Mouse (Mus musculus) liver, embryonic 11.5 days (tissue): Measurements from ENCODE around the gene Cir1. TPM values are rescaled to one million over a fixed set of nuclear protein-coding genes. Genes with fewer than 3 reads are reported as not detected.

Source experiments
- ATAC-seq: fragments of 200-750 bp; cut with Nextera tagmentation; replicated peaks from 2 replicates; pipeline ENCODE4 v1.8.0; 2017; ENCODE audit warnings: moderate number of reproducible peaks, mild to moderate bottlenecking, moderate TSS enrichment, moderate library complexity; ENCODE audit not compliant: low FRiP score
- DNase-seq: peaks from one replicate; pipeline ENCODE4 v3.0.0-alpha.2; 2017; ENCODE audit warnings: low spot score
- H3K27ac ChIP-seq: fragments of 300-500 bp; sonication (generic); 2 replicates; pipeline ENCODE4 v1.5.1; 2014; ENCODE audit warnings: mild to moderate bottlenecking, low read depth, low read length, control low read depth
- H3K27me3 ChIP-seq: fragments of 300-500 bp; sonication (generic); replicated peaks from 2 replicates; pipeline ENCODE4 v1.6.1; 2014; ENCODE audit warnings: low read length, mixed read lengths; ENCODE audit not compliant: control insufficient read depth, insufficient read depth
- H3K36me3 ChIP-seq: fragments of 300-500 bp; sonication (generic); 2 replicates; pipeline ENCODE4 v1.6.1; 2014; ENCODE audit warnings: mild to moderate bottlenecking, low read length, moderate library complexity, mixed read lengths; ENCODE audit not compliant: control insufficient read depth, insufficient read depth
- H3K4me1 ChIP-seq: fragments of 300-500 bp; sonication (generic); replicated peaks from 2 replicates; pipeline ENCODE4 v1.6.1; 2014; ENCODE audit warnings: low read length, mixed read lengths; ENCODE audit not compliant: control insufficient read depth, insufficient read depth
- H3K4me2 ChIP-seq: fragments of 300-500 bp; sonication (generic); 2 replicates; pipeline ENCODE4 v1.6.1; 2014; ENCODE audit warnings: mild to moderate bottlenecking, control low read depth, moderate library complexity
- H3K4me3 ChIP-seq: fragments of 300-500 bp; sonication (generic); 2 replicates; pipeline ENCODE4 v1.5.1; 2014; ENCODE audit warnings: low read depth, low read length, control low read depth
- H3K9ac ChIP-seq: fragments of 300-500 bp; sonication (generic); 2 replicates; pipeline ENCODE4 v1.6.1; 2014; ENCODE audit warnings: low read depth, low read length, control low read depth
- H3K9me3 ChIP-seq: fragments of 300-500 bp; sonication (generic); 2 replicates; pipeline ENCODE4 v1.6.1; 2016; ENCODE audit warnings: low read length, inconsistent platforms, mixed read lengths; ENCODE audit not compliant: control insufficient read depth
- WGBS: fragments of 180-500 bp; shearing (Covaris S2); extraction: QIAGEN DNeasy Blood & Tissue Kit; methylation state at CpG from one replicate; pipeline ENCODE4 v1.1.7; 2014; 5-methylcytosine and 5-hydroxymethylcytosine counted together
- polyA plus RNA-seq: library from polyadenylated mRNA; unstranded; fragments of >200 nt; fragmentation: Nextera tagmentation; extraction: Ambion mirVana; gene quantifications from 2 replicates; pipeline ENCODE4 v1.2.1, GENCODE M21; 2014

Cir1 gene
- polyA plus RNA-seq, 1 experiment from 2014 or later: 22.1 TPM

DNA sequence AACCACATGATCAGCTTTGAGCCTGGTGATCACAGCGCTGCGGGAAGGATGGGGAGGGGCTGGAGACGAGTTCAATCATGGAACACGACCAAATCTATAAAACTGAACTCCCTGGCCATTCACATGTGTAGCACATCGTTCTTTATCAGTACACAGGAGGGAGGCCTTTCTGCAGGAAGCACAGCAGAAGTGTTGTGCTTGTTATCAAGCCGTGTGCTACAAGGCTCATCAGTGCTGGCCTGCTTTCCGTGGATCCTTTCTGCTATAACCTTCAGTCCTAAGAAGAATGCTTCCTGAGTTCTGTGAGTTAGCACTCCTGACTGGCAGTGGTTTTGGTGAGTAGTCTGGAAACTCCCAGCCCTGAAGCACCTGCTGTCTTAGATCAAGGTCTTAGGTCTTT, 17.5 kb downstream of the Cir1 start:
- Histone ChIP-seq H3K4me1 (peaks cover 11% of the 10 kb centered on the region), H3K4me2 (no peak overlapping the region), H3K27ac (no peak overlapping the region), H3K4me3 (no peak overlapping the region), H3K9me3 (no peaks in the 10 kb centered on the region), H3K9ac (no peak overlapping the region), H3K27me3 (no peaks in the 10 kb centered on the region), H3K36me3 (peaks cover 2% of the 10 kb centered on the region; the same call in 1 of the 2 replicates)
- ATAC-seq (peak; percentile 64; the same call in 1 of the 2 replicates), DNase-seq (no peak)
- 58% methylated on average over 7 of the region's 7 CpGs for WGBS

DNA sequence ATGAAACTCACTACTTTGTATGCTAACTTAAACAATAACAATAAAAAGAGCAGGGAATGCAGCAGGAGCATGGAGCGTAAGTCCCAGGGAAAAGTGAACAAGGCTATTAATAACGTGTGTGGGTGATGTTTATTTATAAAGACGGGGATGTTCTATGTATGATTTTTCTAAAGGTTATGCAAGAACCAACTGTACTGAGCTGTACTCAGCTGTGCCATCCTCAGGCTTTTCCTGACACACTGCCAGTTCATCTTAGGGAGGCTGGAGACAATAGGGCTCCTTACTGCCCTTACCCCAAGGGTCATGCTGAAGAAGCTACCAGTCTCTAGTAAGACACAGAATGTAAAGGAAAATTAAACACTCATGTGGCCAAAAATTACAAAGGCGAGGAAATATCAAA, 21.4 kb downstream of the Cir1 start:
- no peaks in the 10 kb centered on the region for H3K27me3 ChIP-seq
- H3K4me3 ChIP-seq: no peak overlapping the region
- peaks cover 7% of the 10 kb centered on the region for H3K4me1 ChIP-seq
- no peak overlapping the region for H3K9ac ChIP-seq
- no peaks in the 10 kb centered on the region for H3K9me3 ChIP-seq
- no peak overlapping the region for H3K4me2 ChIP-seq
- WGBS: 87% methylated on average over 4 of the region's 4 CpGs
- no peak overlapping the region for H3K27ac ChIP-seq
- peaks cover 2% of the 10 kb centered on the region; the same call in 1 of the 2 replicates for H3K36me3 ChIP-seq
- DNase-seq: no peak
- no peak for ATAC-seq

DNA sequence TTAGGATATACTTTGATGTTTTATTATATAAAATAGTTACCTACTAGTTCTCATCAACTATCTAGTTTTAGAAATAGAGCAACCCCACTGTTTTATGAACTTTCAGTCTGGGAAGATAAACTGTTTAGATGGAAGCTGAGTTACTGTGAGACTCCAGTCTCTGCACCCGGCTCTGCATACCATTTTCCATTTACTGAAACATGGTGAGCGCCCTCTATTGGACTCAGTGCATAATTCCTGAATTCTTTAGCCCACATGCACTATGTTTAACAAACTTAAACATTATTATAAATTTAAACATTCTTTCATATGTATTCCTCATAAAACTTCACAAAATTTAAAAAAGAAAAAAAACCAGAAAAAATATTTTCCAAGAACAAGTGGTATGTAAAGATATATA, 26.9 kb downstream of the Cir1 start:
- no peak for DNase-seq
- WGBS: 13% methylated on average over 2 of the region's 2 CpGs

DNA sequence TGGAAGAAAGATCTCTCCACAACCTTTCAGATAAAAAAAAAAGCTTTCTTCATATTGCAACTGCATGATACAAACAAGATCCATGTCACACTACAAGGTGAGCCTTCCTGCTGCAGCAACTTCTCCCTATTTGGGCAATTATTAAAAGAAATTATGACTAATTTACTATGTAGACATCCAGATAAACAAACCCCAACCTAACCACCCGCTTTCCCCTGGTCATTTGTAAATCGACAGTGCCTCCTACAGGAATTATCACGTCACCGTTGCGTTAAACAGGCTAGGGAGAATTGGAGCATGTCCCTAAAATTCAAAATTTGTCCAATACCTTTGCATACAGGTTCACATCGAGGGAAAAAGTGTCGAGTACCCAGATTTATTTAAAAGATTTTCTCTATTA, 30.8 kb downstream of the Cir1 start:
- Histone ChIP-seq H3K4me1 (peaks cover 8% of the 10 kb centered on the region), H3K36me3 (no peaks in the 10 kb centered on the region), H3K9ac (no peak overlapping the region), H3K27me3 (peaks cover 54% of the 10 kb centered on the region), H3K9me3 (no peaks in the 10 kb centered on the region), H3K27ac (no peak overlapping the region), H3K4me3 (no peak overlapping the region), H3K4me2 (no peak overlapping the region; the same call in 1 of the 2 replicates)
- ATAC-seq (no peak), DNase-seq (no peak)
- WGBS: 11% methylated on average over 7 of the region's 7 CpGs

More for the DNA sequence above, 26.9 kb downstream of the Cir1 start:
- no peak overlapping the region for H3K27ac ChIP-seq
- H3K4me1 ChIP-seq: peaks cover 3% of the 10 kb centered on the region; the same call in 1 of the 2 replicates
- H3K27me3 ChIP-seq: peaks cover 18% of the 10 kb centered on the region
- no peaks in the 10 kb centered on the region for H3K36me3 ChIP-seq
- H3K9me3 ChIP-seq: no peaks in the 10 kb centered on the region
- no peak overlapping the region for H3K9ac ChIP-seq
- H3K4me3 ChIP-seq: no peak overlapping the region
- no peak for ATAC-seq
- no peak overlapping the region for H3K4me2 ChIP-seq

DNA sequence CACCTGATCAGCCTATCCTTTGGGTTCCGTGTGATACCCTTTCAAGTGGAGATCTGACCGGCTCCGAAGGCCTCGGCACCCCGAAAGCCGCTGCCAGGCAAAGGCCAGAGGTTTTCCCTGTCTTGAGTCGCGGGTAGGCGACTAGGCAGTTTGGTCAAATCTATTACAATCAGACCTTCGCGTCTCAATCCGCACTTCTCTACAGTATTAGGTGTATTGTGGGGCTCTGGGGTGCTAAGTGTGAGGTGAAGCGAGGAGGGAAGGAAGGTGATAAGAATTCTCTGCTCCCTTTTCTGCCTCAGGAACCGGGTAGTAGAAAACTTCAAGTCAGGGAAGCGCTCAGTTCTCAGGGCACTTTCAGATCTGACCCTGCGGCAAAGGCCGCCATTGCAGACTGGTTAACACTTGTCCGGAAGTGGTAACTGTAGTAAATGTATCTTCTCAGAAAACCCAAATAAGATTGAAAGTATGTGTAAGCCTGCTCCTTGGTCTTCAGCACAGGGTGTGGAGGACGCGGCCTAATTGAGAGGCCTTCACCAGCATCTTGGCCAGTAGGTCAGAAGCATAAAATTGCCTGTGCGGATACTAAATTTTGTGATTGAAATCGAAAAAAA, 31.3 kb downstream of the Cir1 start:
- WGBS: 10% methylated on average over 22 of the region's 22 CpGs
- DNase-seq (peak; percentile 46), ATAC-seq (no peak)
- no peak overlapping the region for H3K27ac ChIP-seq
- peak overlapping the region; percentile 31; the same call in 1 of the 2 replicates for H3K4me3 ChIP-seq
- no peaks in the 10 kb centered on the region for H3K9me3 ChIP-seq
- no peak overlapping the region for H3K9ac ChIP-seq
- H3K4me1 ChIP-seq: peaks cover 8% of the 10 kb centered on the region
- H3K4me2 ChIP-seq: peak overlapping the region; percentile 51
- peaks cover 59% of the 10 kb centered on the region for H3K27me3 ChIP-seq
- H3K36me3 ChIP-seq: no peaks in the 10 kb centered on the region

DNA sequence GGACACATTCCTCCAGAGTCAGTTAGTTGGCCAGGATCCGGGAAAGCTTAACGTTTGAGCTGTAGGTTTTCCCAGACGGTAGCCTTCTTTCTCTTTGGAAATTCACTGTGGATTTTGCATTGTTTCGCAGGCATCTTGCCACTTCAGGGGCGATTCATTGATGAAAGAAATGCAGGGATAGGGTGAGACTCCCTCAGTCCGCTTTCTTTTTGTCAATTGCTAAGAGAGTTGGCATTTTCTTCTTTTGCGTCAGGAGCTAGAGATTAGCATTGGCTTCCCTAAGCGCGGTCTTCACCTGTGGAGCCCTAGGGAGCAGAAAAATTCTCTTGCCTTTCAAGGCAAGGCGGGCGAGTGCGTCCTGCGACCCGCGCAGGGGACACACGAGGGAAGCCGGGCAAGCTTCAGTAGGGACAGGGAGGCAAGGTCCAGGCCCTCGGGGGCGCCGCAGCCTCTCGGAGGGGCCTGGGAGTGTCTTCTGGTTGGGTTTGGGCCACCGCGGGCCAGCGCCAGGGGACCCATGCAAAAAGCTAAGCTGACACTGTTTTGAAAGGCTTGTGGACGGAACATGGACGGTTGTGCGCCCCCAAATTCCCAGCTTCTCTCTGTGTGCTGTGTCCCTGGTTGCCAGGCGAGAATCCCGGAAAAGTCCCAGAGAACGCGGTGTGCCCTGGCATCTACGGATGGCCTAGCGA, 32.0 kb downstream of the Cir1 start:
- no peak for ATAC-seq
- Histone ChIP-seq H3K27me3 (peaks cover 66% of the 10 kb centered on the region), H3K9ac (no peak overlapping the region)

DNA sequence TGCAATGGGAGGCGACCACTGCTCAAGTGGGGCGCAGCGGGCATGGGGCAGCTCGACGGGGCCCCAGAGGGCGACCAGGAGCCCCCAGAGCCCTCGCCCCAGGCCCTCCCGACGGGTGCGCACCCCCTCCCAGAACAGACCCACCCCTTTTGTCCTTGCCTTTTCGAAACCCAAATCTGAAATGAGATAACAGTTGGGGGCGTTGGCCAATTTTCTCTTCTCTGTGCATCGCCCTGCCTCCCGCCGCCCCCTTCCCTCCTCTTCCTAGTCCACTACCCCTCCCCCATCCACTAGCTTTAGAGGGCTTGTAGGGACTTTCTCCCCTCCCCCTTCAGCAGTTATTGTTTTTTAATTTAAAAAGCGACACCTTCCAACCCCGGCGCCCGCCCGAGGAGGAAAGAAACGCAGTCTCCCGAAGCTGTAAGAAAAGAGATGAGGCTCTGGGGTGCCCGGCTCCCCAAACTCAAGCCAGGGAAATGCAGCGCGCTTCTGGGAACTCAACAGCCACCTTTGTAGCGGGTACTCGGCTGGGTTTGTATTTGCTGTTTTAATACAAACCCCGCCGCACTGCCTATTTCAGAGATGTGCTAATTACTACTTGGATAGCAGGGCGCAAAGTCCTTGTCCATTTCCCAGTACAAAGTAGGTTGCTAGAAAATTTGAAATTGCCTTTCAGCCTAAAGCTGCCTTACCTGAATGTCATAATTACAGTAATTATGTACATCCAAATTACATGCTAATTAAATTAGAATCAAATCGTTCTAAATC, 33.0 kb downstream of the Cir1 start:
- Histone ChIP-seq H3K9ac (no peak overlapping the region), H3K4me1 (peaks cover 8% of the 10 kb centered on the region), H3K4me3 (peak overlapping the region; percentile 28), H3K36me3 (no peaks in the 10 kb centered on the region), H3K27me3 (peaks cover 70% of the 10 kb centered on the region), H3K27ac (no peak overlapping the region), H3K9me3 (no peaks in the 10 kb centered on the region), H3K4me2 (peak overlapping the region; percentile 56)
- 2% methylated on average over 30 of the region's 31 CpGs for WGBS
- ATAC-seq (no peak), DNase-seq (no peak)

More for the DNA sequence above, 32.0 kb downstream of the Cir1 start:
- peaks cover 8% of the 10 kb centered on the region for H3K4me1 ChIP-seq
- no peak overlapping the region for H3K27ac ChIP-seq
- no peaks in the 10 kb centered on the region for H3K9me3 ChIP-seq
- DNase-seq: no peak
- peak overlapping the region; percentile 31 for H3K4me3 ChIP-seq
- no peaks in the 10 kb centered on the region for H3K36me3 ChIP-seq
- WGBS: 3% methylated on average over 33 of the region's 33 CpGs
- peak overlapping the region; percentile 51 for H3K4me2 ChIP-seq

DNA sequence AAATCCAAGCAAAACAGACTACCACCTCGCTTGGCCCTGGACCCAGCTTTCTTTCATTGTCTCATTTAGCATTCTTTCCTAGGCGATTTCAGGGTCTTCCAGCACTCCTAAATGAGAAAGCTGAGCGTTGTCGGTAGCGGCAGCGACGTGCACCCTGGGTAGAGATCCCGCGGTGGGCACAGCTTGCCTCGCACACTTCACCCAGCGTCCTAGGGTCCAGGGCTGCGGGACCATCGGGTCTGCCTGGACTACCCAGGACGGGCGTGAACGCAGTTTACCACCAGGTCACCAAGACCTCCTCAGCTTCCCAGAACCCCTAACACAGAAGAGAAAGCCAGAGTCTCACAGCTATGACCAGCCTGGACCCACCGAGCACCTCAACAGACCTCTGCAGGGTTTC, 33.6 kb downstream of the Cir1 start:
- 2% methylated on average over 17 of the region's 17 CpGs for WGBS
- DNase-seq (no peak), ATAC-seq (no peak; the same call in 1 of the 2 replicates)
- Histone ChIP-seq H3K9me3 (no peaks in the 10 kb centered on the region), H3K4me2 (peak overlapping the region; percentile 56), H3K27ac (no peak overlapping the region), H3K4me1 (peaks cover 11% of the 10 kb centered on the region), H3K9ac (no peak overlapping the region), H3K4me3 (peak overlapping the region; percentile 28), H3K27me3 (peaks cover 76% of the 10 kb centered on the region), H3K36me3 (no peaks in the 10 kb centered on the region)
